Mouse (Mus musculus): ENCODE data around the gene Setdb1. TPM values are rescaled to one million over a fixed set of nuclear protein-coding genes. Genes with fewer than 3 reads are reported as not detected.

Gene Setdb1
- polyA plus RNA-seq, 1 experiment from 2014 or later, result 45.2 TPM

DNA sequence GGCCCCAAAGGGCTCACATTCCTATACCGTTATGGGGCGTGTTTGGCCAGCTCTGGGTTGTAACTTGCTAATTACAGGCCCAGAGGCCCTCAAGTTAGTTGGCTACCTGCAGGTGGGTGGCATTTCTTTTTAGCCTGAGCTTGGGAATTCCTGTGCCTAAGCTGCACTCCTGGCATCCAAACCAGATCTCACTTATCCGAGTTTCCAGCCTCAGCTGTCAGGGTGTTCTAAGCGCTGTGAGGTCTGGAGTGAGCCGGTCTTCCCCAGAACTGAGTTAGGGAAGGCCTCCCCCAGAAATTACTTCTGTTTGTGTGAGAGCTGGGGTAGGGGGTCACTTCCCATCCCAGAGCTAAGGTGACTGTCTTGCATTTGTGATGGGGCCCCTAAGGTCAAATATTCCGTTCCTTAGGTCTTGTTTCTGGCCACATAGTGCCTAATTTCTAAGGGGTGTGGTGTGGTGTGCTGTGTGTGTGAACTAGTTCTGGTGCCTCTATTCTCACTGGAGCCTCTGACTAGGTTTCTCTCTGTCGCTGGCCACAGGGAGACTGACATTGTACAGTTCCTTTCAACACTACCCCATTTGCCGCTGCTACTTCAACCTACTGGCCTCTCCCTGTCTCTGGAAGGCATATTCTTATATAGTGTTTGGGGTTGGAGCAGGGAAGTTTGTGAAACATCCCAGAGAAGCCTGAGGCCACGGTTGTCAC, 41.0 kb downstream of the Setdb1 start:
- Histone ChIP-seq H3K4me1 (peaks cover 51% of the 10 kb centered on the region), H3K27ac (peak overlapping the region; percentile 91), H3K9ac (peak overlapping the region; percentile 95), H3K9me3 (replicated peaks) (no peaks in the 10 kb centered on the region), H3K4me2 (peak overlapping the region; percentile 87), H3K27me3 (no peaks in the 10 kb centered on the region), H3K36me3 (peaks cover 14% of the 10 kb centered on the region), H3K4me3 (replicated peaks) (peak overlapping the region; percentile 80)
- no peak for ATAC-seq (replicated peaks; ENCODE audit: low FRiP score)
- 13% methylated on average over 9 of the region's 9 CpGs for WGBS

DNA sequence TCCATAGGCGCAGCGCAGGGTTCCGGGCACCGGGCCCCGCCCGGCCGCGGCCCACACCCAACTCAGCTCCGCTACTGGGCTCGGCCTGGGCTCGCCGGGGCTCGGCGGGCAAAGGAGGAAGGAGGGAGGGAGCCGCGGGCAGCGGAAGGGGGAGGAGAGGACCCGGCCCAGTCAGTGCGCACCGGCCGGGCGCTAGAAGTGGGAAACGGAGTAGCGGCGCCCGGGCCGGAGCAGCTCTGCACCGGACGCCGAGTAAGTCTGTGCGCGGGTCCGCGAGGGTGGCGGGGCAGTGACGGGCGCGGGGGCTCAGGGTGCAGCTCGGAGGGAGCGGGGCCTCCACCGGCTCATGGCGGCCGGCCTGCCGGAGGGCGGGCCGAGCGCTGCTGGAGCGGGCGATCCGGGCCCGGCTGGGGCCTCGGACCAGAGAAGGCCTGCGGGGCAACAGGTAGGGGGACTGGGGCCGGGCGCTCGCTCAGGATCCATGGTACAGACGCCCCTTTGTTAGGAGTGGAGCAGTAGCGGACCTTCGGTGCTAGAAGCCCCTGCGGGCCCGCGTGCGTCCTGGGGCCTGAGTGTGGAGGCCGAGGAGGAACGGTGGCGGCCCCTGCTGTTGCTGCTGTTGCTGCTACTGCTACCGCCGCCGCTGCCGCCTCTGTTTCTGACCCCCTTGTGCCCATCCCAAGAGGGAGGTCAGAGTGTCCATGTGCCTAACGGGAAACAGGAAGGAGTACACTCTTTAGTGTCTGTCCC, 41.7 kb downstream of the Setdb1 start:
- peak overlapping the region; percentile 87 for H3K4me2 ChIP-seq
- H3K27me3 ChIP-seq, result no peaks in the 10 kb centered on the region
- H3K27ac ChIP-seq, result peak overlapping the region; percentile 91
- peak overlapping the region; percentile 95 for H3K9ac ChIP-seq
- H3K4me1 ChIP-seq, result peaks cover 51% of the 10 kb centered on the region
- H3K36me3 ChIP-seq, result peaks cover 6% of the 10 kb centered on the region
- peak overlapping the region; percentile 80 for H3K4me3 ChIP-seq (replicated peaks)
- WGBS, result under 1% methylated on average over 71 of the region's 71 CpGs
- no peaks in the 10 kb centered on the region for H3K9me3 ChIP-seq (replicated peaks)
- peak; percentile 93 for ATAC-seq (replicated peaks; ENCODE audit: low FRiP score)

DNA sequence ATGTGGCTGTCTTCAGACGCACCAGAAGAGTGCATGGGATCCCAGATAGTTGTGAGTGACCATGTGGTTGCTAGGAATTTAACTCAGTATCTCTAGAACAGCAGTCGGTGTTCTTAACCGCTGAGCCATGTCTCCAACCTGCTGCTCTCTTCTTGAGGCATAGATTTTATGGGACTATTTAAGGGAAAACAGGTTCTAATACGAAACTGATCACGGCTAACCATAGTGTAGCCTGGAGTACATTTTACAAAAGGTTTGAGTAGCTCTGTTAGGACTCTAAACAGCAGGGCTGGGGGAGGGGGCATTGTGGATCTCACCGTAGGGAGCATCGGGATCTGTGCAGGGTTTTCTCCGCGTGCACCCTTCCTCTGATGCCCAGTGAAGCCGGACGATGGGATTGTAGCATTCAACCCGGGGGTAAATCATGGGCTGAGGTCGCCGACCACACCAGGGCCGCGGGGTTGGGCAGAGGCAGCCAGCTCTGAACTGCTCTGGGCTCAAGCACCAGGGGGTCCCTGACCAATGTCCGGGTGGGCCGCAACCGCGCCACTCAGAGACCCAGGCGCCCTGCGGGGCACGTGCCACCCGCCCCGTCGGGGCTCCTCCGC, 42.4 kb downstream of the Setdb1 start, which contains the start of gene Cers2:
Gene Cers2 (plus strand): TSS at position 306 of the 608 bp plus-strand sequence.
- peak within 1 kb of the TSS; percentile 80 for H3K4me3 ChIP-seq (replicated peaks)
- H3K27ac ChIP-seq, result peak within 1 kb of the TSS; percentile 91
- H3K4me1 ChIP-seq, result peaks cover 51% of the 10 kb centered on the region
- no peaks in the 10 kb centered on the region for H3K27me3 ChIP-seq
- 3% methylated on average over 27 of the region's 27 CpGs for WGBS
- H3K9ac ChIP-seq, result peak within 1 kb of the TSS; percentile 95
- no peaks in the 10 kb centered on the region for H3K36me3 ChIP-seq
- H3K4me2 ChIP-seq, result peak within 1 kb of the TSS; percentile 87
- peak; percentile 16; the same call in 1 of the 2 replicates for ATAC-seq (replicated peaks; ENCODE audit: low FRiP score)
- H3K9me3 ChIP-seq (replicated peaks), result no peaks in the 10 kb centered on the region

DNA sequence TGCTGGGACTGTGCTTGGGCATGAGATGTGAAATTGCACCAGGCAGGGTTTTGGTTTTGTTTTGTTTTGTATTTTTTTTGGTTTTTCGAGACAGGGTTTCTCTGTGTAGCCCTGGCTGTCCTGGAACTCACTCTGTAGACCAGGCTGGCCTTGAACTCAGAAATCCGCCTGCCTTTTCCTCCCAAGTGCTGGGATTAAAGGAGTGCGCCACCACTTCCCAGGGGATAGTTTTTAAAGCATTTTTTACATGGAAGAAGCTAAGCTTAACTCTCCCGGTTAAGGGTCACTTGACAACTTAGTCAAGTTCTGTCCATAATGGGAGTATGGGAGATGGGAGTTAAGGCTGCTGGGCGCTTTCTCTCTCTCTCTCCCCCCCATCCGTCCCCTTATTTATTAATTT, 42.9 kb downstream of the Setdb1 start:
- no peak for ATAC-seq (replicated peaks; ENCODE audit: low FRiP score)
- Histone ChIP-seq H3K27ac (peak overlapping the region; percentile 91; the same call in 1 of the 2 replicates), H3K9me3 (replicated peaks) (no peaks in the 10 kb centered on the region), H3K4me3 (replicated peaks) (peak overlapping the region; percentile 80), H3K36me3 (no peaks in the 10 kb centered on the region), H3K27me3 (no peaks in the 10 kb centered on the region), H3K4me1 (peaks cover 48% of the 10 kb centered on the region), H3K9ac (peak overlapping the region; percentile 95; the same call in 1 of the 2 replicates), H3K4me2 (peak overlapping the region; percentile 87)
- 71% methylated on average over 6 of the region's 6 CpGs for WGBS

DNA sequence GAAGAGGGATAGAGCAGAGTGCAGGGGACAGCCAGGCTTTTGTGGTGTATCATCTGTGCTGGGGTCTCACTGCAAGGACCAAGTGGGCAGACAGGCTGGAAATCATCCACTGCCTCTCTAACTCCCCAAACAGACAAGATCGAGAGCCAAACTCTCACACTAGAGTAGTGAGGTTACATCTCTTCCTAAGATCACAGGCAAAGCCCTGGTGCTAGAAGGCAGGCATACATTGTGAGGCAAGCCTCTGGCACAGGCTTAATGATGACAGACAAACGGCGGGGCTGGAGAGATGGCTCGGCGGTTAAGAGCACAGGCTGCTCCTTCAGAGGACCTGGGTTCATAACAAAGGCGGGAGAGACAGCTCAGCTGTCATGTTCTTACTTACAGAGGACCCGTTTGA, 43.5 kb downstream of the Setdb1 start:
- H3K27ac ChIP-seq, result no peak overlapping the region
- no peak overlapping the region for H3K9ac ChIP-seq
- H3K27me3 ChIP-seq, result no peaks in the 10 kb centered on the region
- 49% methylated on average over 7 of the region's 7 CpGs for WGBS
- no peaks in the 10 kb centered on the region for H3K36me3 ChIP-seq
- H3K9me3 ChIP-seq (replicated peaks), result no peaks in the 10 kb centered on the region
- peaks cover 42% of the 10 kb centered on the region for H3K4me1 ChIP-seq
- H3K4me3 ChIP-seq (replicated peaks), result no peak overlapping the region
- no peak overlapping the region for H3K4me2 ChIP-seq
- no peak for ATAC-seq (replicated peaks; ENCODE audit: low FRiP score)

DNA sequence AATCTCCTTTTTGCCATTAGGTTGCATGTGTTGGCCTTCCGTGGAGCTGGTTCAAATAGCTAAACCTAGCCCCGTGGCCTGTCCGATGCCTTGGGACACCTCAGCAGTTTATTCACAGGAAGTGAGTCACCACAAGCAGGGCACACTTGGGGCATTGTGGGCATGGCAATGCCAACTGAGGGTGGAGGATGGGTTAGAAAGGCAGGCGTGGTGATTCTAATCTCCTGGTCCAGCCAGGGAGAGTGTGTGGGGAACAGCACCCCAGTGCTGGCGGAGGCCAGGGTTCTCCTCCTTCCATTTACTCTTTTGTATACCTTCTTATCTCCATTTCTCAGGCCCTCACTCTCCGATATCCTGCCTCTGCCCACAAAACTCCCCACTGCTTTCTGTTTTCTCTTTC, 44.4 kb downstream of the Setdb1 start:
- Histone ChIP-seq H3K36me3 (no peaks in the 10 kb centered on the region), H3K27ac (no peak overlapping the region), H3K9me3 (replicated peaks) (no peaks in the 10 kb centered on the region), H3K4me2 (no peak overlapping the region), H3K9ac (no peak overlapping the region), H3K4me3 (replicated peaks) (no peak overlapping the region), H3K27me3 (no peaks in the 10 kb centered on the region), H3K4me1 (peaks cover 35% of the 10 kb centered on the region)
- no peak for ATAC-seq (replicated peaks; ENCODE audit: low FRiP score)
- WGBS, result 74% methylated on average over 6 of the region's 6 CpGs

DNA sequence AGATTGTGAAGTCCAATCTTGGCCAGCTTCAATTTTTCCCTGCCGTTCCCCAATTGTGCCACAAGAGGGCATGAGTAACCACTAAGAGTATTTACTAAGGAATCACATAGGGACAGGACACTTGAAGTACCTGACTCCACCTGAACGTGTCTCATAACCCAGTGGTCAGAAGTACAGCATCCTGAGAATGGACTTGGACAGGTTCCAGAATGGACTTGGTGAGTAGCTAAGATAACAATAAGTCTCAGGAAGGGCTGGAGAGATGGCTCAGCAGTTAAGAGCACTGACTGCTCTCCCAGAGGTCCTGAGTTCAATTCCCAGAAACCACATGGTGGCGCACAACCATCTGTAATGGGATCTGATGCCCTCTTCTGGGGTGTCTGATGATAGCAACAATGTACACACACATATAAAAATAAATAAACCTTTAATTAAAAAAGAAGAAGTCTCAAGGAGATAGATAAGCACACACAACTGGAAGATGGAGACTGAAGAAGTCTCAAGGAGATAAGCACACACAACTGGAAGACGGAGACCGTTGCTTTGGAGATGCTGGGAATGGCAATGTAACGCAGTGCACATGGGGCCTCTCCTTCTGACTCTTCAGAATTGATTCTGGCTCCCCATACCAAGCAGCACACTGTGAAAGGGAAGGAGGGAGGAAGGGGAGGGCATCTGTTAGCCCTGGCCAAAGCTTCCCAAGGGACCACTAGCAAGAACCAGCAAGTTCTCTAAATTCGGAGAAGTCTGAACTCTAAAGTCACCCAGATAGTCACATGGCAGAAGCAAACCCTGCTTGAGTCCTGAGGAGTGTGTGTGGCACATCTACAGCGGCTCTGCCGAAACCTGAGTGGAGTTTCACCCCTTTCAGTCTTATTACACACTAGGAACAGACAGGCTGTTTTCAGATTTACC, 45.8 kb downstream of the Setdb1 start:
- Histone ChIP-seq H3K4me1 (peaks cover 33% of the 10 kb centered on the region), H3K9me3 (replicated peaks) (no peaks in the 10 kb centered on the region), H3K4me3 (replicated peaks) (no peak overlapping the region), H3K27me3 (no peaks in the 10 kb centered on the region), H3K4me2 (no peak overlapping the region), H3K27ac (no peak overlapping the region), H3K9ac (no peak overlapping the region), H3K36me3 (no peaks in the 10 kb centered on the region)
- WGBS, result 67% methylated on average over 9 of the region's 9 CpGs
- no peak for ATAC-seq (replicated peaks; ENCODE audit: low FRiP score)

DNA sequence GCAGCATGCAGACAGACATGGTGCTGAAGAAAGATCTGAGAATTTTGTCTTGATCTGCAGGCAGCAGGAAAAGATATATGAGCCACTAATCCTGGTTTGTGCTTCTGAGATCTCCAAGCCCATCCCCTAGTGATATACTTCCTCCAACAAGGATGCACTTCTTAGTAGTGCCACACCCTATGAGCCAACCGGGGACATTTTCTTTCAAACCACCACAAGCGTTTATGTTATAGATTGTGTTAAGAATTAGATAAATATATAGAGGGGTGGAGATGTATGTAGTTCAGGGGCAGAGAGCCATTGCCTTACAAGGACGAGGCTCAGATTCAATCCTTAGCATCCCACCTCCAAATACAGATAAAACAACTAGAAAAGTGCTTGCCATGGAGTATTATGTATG, 46.5 kb downstream of the Setdb1 start:
- Histone ChIP-seq H3K9ac (no peak overlapping the region), H3K27ac (no peak overlapping the region), H3K36me3 (no peaks in the 10 kb centered on the region), H3K4me3 (replicated peaks) (no peak overlapping the region), H3K27me3 (no peaks in the 10 kb centered on the region), H3K9me3 (replicated peaks) (no peaks in the 10 kb centered on the region), H3K4me1 (peaks cover 26% of the 10 kb centered on the region), H3K4me2 (no peak overlapping the region)
- 75% methylated on average over 3 of the region's 3 CpGs for WGBS
- ATAC-seq (replicated peaks; ENCODE audit: low FRiP score), result no peak

DNA sequence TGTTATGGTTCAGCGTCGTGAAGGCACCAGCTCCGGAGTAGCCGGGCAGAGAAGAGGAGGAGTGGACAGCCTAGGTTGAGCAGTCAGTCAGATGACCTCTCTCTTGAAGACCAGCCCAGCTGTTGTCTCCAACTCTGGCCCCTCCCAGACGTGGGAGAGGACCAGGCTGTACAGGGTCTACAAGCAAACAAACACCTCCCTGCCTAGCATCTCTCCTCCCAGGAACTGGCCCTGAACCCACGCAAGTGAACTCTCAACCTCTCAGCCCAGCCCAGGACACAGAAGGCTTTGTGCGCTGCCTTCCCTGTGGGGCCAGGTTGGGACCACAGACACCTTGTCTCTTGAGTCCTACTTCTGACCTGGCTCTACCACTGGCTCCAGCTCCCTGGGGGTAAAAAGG, 49.9 kb downstream of the Setdb1 start, which contains the start of gene Anxa9:
Gene Anxa9 (minus strand): TSS at position 77 of the 400 bp plus-strand sequence.
- 55% methylated on average over 7 of the region's 7 CpGs for WGBS
- H3K36me3 ChIP-seq, result no peaks in the 10 kb centered on the region
- peak; percentile 73 for ATAC-seq (replicated peaks; ENCODE audit: low FRiP score)
- no peak within 1 kb of the TSS for H3K9ac ChIP-seq
- peak within 1 kb of the TSS; percentile 16; the same call in 1 of the 2 replicates for H3K4me2 ChIP-seq
- H3K4me3 ChIP-seq (replicated peaks), result peak within 1 kb of the TSS; percentile 2; the same call in 1 of the 2 replicates
- H3K27me3 ChIP-seq, result no peaks in the 10 kb centered on the region
- H3K9me3 ChIP-seq (replicated peaks), result no peaks in the 10 kb centered on the region
- H3K4me1 ChIP-seq, result peaks cover 9% of the 10 kb centered on the region
- peak within 1 kb of the TSS; percentile 84 for H3K27ac ChIP-seq

DNA sequence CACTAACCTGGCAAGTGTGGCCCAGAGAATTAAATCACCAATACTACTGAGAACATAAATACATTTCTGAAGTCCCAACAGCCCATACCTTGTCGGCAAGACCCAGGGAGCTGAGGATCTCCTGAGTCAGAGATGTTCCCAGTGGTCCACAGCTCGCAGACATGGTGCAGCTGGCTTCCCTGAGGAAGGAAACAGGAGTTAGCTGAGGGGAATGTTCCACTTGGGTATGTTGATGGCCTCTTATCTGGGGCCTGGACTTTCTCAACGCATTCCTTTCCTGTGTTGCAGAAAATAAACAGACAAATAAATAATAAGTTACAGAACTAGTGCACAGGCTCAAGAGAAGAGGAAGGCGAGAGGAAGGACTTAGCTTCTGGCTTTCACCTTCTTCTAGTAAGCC, 50.8 kb downstream of the Setdb1 start:
- no peaks in the 10 kb centered on the region for H3K9me3 ChIP-seq (replicated peaks)
- H3K27ac ChIP-seq, result peak overlapping the region; percentile 73; the same call in 1 of the 2 replicates
- 82% methylated on average over 4 of the region's 4 CpGs for WGBS
- H3K4me1 ChIP-seq, result peaks cover 9% of the 10 kb centered on the region
- H3K9ac ChIP-seq, result no peak overlapping the region
- no peak for ATAC-seq (replicated peaks; ENCODE audit: low FRiP score)
- no peaks in the 10 kb centered on the region for H3K36me3 ChIP-seq
- H3K27me3 ChIP-seq, result no peaks in the 10 kb centered on the region
- H3K4me2 ChIP-seq, result peak overlapping the region; percentile 16; the same call in 1 of the 2 replicates
- H3K4me3 ChIP-seq (replicated peaks), result 0 out of 2 replicates have a peak overlapping the region, but pooled peaks have one; percentile 2

DNA sequence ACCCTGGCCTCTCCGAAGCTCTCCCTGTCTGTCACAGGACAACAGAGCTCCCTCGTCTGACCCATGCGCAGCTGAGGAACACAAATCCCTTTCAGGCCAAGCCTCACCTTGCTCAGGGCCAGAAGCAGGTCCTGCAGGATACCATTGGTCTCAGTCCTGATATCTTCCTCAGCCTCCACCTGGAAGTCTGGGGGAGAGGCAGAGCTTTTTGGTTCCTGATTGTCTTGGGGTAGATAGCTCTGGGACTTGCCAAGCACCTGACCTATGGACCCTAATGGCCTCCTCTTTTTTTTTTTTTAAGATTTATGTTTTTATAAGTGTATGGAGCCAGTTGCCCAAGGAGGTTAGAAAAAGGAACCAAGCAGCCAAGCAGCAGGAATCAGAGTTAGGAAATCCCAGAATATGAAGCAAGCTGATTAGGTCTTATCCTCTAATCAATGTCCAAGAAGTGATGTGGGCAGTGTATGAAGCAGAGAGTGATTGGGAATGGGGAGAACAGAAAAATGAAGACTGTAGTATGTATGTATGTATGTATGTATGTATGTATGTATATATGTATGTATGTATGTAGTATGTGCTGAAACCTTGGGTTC, 55.7 kb downstream of the Setdb1 start:
- H3K27me3 ChIP-seq, result no peaks in the 10 kb centered on the region
- no peak overlapping the region for H3K4me3 ChIP-seq (replicated peaks)
- no peaks in the 10 kb centered on the region for H3K9me3 ChIP-seq (replicated peaks)
- WGBS, result 85% methylated on average over 3 of the region's 3 CpGs
- no peak for ATAC-seq (replicated peaks; ENCODE audit: low FRiP score)
- no peak overlapping the region for H3K27ac ChIP-seq
- H3K4me1 ChIP-seq, result peaks cover 7% of the 10 kb centered on the region; the same call in 1 of the 2 replicates
- no peak overlapping the region for H3K4me2 ChIP-seq
- H3K9ac ChIP-seq, result no peak overlapping the region
- peaks cover 13% of the 10 kb centered on the region; the same call in 1 of the 2 replicates for H3K36me3 ChIP-seq

Data from kidney, embryonic 15.5 days (tissue).